Mouse (Mus musculus) kidney, postnatal 14 days (tissue): Measurements from ENCODE around the gene Mgat2.

Experiments
- DNase-seq: peaks from one replicate; pipeline ENCODE4 v3.0.0; 2022; ENCODE audit warnings: mixed read lengths

The Mgat2 gene

GRCm38 (mm10) chr12:69213186-69213777, 29.3 kb downstream of the Mgat2 start:
- DNase-seq: no peak

GRCm38 (mm10) chr12:69214393-69214792, 30.4 kb downstream of the Mgat2 start:
- no peak for DNase-seq

DNA sequence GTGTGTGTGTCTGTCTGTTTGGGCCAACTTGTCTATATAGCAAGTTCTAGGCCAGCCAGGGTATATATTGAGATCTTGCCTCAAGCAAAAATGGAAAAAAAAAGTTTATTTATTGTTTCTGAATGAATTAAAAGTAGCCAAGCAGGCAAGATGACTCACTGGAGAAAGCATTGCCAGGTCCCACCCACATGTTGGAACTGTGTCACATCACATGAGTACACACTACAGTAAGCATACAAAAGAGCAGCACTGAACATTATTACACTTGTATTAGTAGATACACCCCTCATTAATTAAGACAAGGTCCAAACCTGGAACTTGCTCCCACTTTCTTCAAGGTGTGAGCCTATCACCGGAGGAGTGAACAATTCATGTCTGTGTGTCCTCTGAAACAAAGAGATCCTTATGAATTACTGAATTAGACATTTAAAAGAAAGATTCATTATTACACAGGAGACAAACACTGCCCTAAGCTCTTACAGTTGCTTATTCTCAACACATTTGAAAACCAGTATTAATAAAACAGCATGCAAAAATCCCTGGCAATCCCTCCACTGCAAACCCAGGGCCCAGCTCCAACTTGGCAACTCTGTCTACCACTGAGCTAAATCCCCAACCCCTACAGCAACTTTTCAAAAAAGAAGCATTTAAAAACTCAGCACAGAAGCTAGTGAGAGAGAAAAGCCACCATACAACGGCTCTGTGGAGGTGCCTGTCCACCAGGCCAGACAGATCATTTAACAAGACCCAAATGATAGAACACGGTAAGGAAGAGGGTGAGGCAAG, 31.2 kb downstream of the Mgat2 start:
- no peak for DNase-seq

- DNase-seq: no peak
Measured at GRCm38 (mm10) chr12:69216587-69216986, 32.6 kb downstream of the Mgat2 start.

GRCm38 (mm10) chr12:69220613-69221277, 36.8 kb downstream of the Mgat2 start:
- peak; percentile 24 for DNase-seq

DNA sequence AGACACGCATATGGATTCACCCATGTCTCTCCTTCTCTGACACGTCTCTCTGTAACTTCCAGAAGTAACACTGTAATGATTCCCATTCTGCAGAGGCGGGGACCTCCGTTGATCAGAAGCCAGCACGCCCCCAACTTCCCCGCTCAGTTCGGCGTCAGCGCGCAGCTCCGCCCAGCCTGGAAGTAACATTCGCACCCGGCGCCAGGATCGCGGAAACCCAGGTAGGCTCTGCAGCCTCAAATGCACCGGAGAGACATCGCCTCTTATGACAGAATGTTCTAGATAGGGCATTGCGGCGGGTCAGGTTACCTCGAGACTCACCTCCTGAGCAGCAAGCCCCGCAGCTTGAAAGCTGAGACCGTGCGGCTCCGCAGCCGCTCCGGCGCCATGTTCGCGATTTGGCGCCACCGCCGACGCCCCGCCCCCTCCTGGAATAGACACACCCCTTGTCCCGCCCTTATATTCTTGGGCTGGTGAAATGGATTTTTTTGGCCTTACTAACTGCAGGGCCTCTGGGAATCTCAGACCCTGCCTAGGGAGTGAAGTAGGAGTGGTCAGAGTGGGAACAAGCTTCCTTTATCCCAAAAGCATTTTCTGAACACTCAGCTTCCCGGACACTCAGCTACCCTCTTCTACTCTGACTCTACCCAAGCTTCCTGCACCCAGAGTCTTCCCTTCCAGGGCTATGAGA, 44.0 kb downstream of the Mgat2 start, which contains the start of gene Pole2:
Gene Pole2 (minus strand): TSS at position 420 of the 691 bp plus-strand sequence.
- peak; percentile 92 for DNase-seq

DNA sequence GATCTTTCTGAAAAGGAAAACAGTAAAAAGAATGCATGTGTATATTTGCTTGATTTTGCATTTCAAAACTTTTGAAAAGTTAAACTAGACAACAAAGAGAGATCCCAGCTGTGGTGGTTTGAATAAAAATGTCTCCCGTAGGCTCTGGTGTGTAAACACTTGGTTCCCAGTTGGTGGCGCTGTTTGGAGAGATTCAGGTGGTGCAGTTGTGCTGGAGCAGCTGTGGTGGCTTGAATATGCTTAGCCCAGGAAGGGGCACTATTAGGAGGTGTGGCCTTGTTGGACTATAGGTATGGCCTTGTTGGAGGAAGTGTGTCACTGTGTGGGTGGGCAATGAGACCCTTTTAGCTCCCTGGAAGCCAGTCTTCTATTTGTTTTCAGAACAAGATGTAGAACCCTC, 45.3 kb downstream of the Mgat2 start:
- DNase-seq: no peak

- DNase-seq: no peak
Measured at GRCm38 (mm10) chr12:69235782-69236181, 51.8 kb downstream of the Mgat2 start.
